Mouse (Mus musculus): ENCODE data around the gene Iffo1. TPM values are rescaled to one million over a fixed set of nuclear protein-coding genes. Genes with fewer than 3 reads are reported as not detected.
A peak's percentile ranks its signal among the peaks of the same experiment; 100 is the strongest.

Gene Iffo1
- polyA plus RNA-seq, 1 experiment from 2014 or later = 4.2 TPM

GRCm38 (mm10) chr6:125146148-125146547, 1.1 kb downstream of the Iffo1 start:
- ATAC-seq (ENCODE audit: low read depth) = no peak
- Histone ChIP-seq H3K9ac (ENCODE audit: low read depth, low read length) (peak overlapping the region; percentile 88), H3K4me1 (ENCODE audit: control insufficient read depth, low read depth, low read length) (peaks cover 27% of the 10 kb centered on the region), H3K27me3 (ENCODE audit: control insufficient read depth, insufficient read depth, low read depth, low read length) (no peaks in the 10 kb centered on the region), H3K4me3 (ENCODE audit: low read depth, low read length) (peak overlapping the region; percentile 85), H3K9me3 (replicated peaks; ENCODE audit: control insufficient read depth, low read length) (no peaks in the 10 kb centered on the region), H3K27ac (ENCODE audit: low read length) (no peak overlapping the region), H3K36me3 (ENCODE audit: control insufficient read depth, insufficient read depth) (peaks cover 9% of the 10 kb centered on the region), H3K4me2 (ENCODE audit: low read depth, low read length) (peak overlapping the region; percentile 93)
- WGBS (ENCODE audit: insufficient replicate concordance) = 53% methylated on average over 7 of the region's 7 CpGs

- Histone ChIP-seq H3K9me3 (replicated peaks; ENCODE audit: control insufficient read depth, low read length) (no peaks in the 10 kb centered on the region), H3K36me3 (ENCODE audit: control insufficient read depth, insufficient read depth) (peaks cover 3% of the 10 kb centered on the region), H3K27ac (ENCODE audit: low read length) (no peak overlapping the region), H3K27me3 (ENCODE audit: control insufficient read depth, insufficient read depth, low read depth, low read length) (no peaks in the 10 kb centered on the region), H3K4me2 (ENCODE audit: low read depth, low read length) (peak overlapping the region; percentile 93; the same call in 1 of the 2 replicates), H3K4me1 (ENCODE audit: control insufficient read depth, low read depth, low read length) (peaks cover 27% of the 10 kb centered on the region), H3K9ac (ENCODE audit: low read depth, low read length) (no peak overlapping the region; the same call in 1 of the 2 replicates), H3K4me3 (ENCODE audit: low read depth, low read length) (peak overlapping the region; percentile 85)
- WGBS (ENCODE audit: insufficient replicate concordance) = 43% methylated on average over 4 of the region's 4 CpGs
- ATAC-seq (ENCODE audit: low read depth) = no peak
Observed at GRCm38 (mm10) chr6:125146797-125147196, 1.8 kb downstream of the Iffo1 start.

GRCm38 (mm10) chr6:125147329-125147728, 2.3 kb downstream of the Iffo1 start:
- Histone ChIP-seq H3K4me2 (ENCODE audit: low read depth, low read length) (no peak overlapping the region), H3K9me3 (replicated peaks; ENCODE audit: control insufficient read depth, low read length) (no peaks in the 10 kb centered on the region), H3K9ac (ENCODE audit: low read depth, low read length) (no peak overlapping the region; the same call in 1 of the 2 replicates), H3K27ac (ENCODE audit: low read length) (no peak overlapping the region), H3K4me1 (ENCODE audit: control insufficient read depth, low read depth, low read length) (peaks cover 31% of the 10 kb centered on the region), H3K36me3 (ENCODE audit: control insufficient read depth, insufficient read depth) (no peaks in the 10 kb centered on the region), H3K4me3 (ENCODE audit: low read depth, low read length) (no peak overlapping the region), H3K27me3 (ENCODE audit: control insufficient read depth, insufficient read depth, low read depth, low read length) (no peaks in the 10 kb centered on the region)
- no peak for ATAC-seq (ENCODE audit: low read depth)
- WGBS (ENCODE audit: insufficient replicate concordance) = 71% methylated on average over 10 of the region's 10 CpGs

DNA sequence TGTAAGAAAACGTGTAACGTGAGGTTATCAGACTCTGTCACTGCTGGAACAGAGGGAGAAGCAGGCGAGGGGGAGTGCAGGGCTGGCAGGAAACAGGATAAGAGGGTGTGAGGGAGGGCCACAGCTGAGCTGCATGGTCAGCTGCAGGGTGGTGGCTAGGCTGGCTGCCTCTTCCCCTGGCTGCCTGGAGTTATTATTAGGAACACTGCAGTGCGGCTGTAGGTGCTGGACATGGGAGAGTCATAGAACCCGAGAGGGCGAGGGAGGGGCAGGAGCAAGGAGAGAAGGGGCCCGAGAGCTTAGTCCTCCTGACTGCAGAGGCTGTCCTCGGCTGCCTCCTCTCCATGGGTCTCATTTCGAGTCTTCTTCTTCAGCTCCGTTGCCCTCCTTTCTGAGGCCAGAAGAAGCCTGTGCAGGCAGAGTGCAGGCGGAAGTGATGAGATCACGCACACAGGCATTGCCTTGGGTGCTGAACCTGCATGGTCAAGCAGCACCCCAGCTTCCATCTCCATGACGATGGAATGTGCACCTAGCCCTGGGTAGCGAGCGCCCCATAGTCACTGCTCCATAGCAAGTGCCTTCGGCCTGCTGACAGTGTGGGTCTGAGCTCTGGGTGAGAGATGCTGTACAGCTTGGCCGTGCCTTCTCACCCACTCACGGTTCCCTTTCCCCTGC, 3.3 kb downstream of the Iffo1 start:
- 44% methylated on average over 18 of the region's 18 CpGs for WGBS (ENCODE audit: insufficient replicate concordance)
- Histone ChIP-seq H3K9ac (ENCODE audit: low read depth, low read length) (no peak overlapping the region), H3K4me2 (ENCODE audit: low read depth, low read length) (no peak overlapping the region), H3K4me3 (ENCODE audit: low read depth, low read length) (no peak overlapping the region), H3K36me3 (ENCODE audit: control insufficient read depth, insufficient read depth) (no peaks in the 10 kb centered on the region), H3K9me3 (replicated peaks; ENCODE audit: control insufficient read depth, low read length) (no peaks in the 10 kb centered on the region), H3K27ac (ENCODE audit: low read length) (no peak overlapping the region), H3K27me3 (ENCODE audit: control insufficient read depth, insufficient read depth, low read depth, low read length) (no peaks in the 10 kb centered on the region), H3K4me1 (ENCODE audit: control insufficient read depth, low read depth, low read length) (peaks cover 38% of the 10 kb centered on the region)
- no peak for ATAC-seq (ENCODE audit: low read depth)

- H3K36me3 ChIP-seq (ENCODE audit: control insufficient read depth, insufficient read depth) = no peaks in the 10 kb centered on the region
- WGBS (ENCODE audit: insufficient replicate concordance) = 70% methylated on average over 16 of the region's 16 CpGs
- no peaks in the 10 kb centered on the region for H3K9me3 ChIP-seq (replicated peaks; ENCODE audit: control insufficient read depth, low read length)
- no peak for ATAC-seq (ENCODE audit: low read depth)
- H3K4me2 ChIP-seq (ENCODE audit: low read depth, low read length) = no peak overlapping the region
- H3K4me1 ChIP-seq (ENCODE audit: control insufficient read depth, low read depth, low read length) = peaks cover 38% of the 10 kb centered on the region
- no peak overlapping the region for H3K27ac ChIP-seq (ENCODE audit: low read length)
- no peaks in the 10 kb centered on the region for H3K27me3 ChIP-seq (ENCODE audit: control insufficient read depth, insufficient read depth, low read depth, low read length)
- H3K4me3 ChIP-seq (ENCODE audit: low read depth, low read length) = no peak overlapping the region
- no peak overlapping the region for H3K9ac ChIP-seq (ENCODE audit: low read depth, low read length)
Observed at GRCm38 (mm10) chr6:125148926-125149568, 4.0 kb downstream of the Iffo1 start.

GRCm38 (mm10) chr6:125149569-125149950, 4.5 kb downstream of the Iffo1 start:
- no peaks in the 10 kb centered on the region for H3K36me3 ChIP-seq (ENCODE audit: control insufficient read depth, insufficient read depth)

GRCm38 (mm10) chr6:125152212-125153017, 7.4 kb downstream of the Iffo1 start:
- WGBS (ENCODE audit: insufficient replicate concordance) = 39% methylated on average over 22 of the region's 22 CpGs
- Histone ChIP-seq H3K27ac (ENCODE audit: low read length) (0 out of 2 replicates have a peak overlapping the region, but pooled peaks have one; percentile 9), H3K9me3 (replicated peaks; ENCODE audit: control insufficient read depth, low read length) (no peaks in the 10 kb centered on the region), H3K4me2 (ENCODE audit: low read depth, low read length) (no peak overlapping the region), H3K4me1 (ENCODE audit: control insufficient read depth, low read depth, low read length) (peaks cover 25% of the 10 kb centered on the region), H3K4me3 (ENCODE audit: low read depth, low read length) (no peak overlapping the region), H3K9ac (ENCODE audit: low read depth, low read length) (no peak overlapping the region), H3K36me3 (ENCODE audit: control insufficient read depth, insufficient read depth) (no peaks in the 10 kb centered on the region), H3K27me3 (ENCODE audit: control insufficient read depth, insufficient read depth, low read depth, low read length) (no peaks in the 10 kb centered on the region)
- ATAC-seq (ENCODE audit: low read depth) = peak; percentile 36

More at GRCm38 (mm10) chr6:125149569-125149950, 4.5 kb downstream of the Iffo1 start:
- Histone ChIP-seq H3K4me1 (ENCODE audit: control insufficient read depth, low read depth, low read length) (peaks cover 35% of the 10 kb centered on the region), H3K9me3 (replicated peaks; ENCODE audit: control insufficient read depth, low read length) (no peaks in the 10 kb centered on the region), H3K27ac (ENCODE audit: low read length) (no peak overlapping the region), H3K4me2 (ENCODE audit: low read depth, low read length) (no peak overlapping the region), H3K4me3 (ENCODE audit: low read depth, low read length) (no peak overlapping the region), H3K27me3 (ENCODE audit: control insufficient read depth, insufficient read depth, low read depth, low read length) (no peaks in the 10 kb centered on the region), H3K9ac (ENCODE audit: low read depth, low read length) (no peak overlapping the region)
- 72% methylated on average over 7 of the region's 7 CpGs for WGBS (ENCODE audit: insufficient replicate concordance)
- ATAC-seq (ENCODE audit: low read depth) = no peak

DNA sequence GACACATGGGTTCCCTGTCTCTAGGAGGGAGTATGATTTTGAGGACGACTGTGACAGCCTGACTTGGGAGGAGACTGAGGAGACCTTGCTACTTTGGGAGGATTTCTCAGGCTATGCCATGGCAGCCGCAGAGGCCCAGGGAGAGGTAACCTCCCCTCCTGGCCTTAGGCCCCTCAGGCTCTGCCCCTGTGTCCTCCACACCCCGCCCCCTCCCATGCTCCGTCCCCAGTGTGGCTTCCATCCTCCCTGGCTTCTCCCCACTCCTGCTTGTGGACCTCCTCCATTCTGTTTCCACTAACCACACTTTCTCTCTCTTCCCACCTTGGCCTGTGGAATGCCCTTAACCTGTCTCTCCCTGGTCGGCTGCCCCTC, 8.0 kb downstream of the Iffo1 start:
- peaks cover 24% of the 10 kb centered on the region for H3K4me1 ChIP-seq (ENCODE audit: control insufficient read depth, low read depth, low read length)
- H3K4me2 ChIP-seq (ENCODE audit: low read depth, low read length) = no peak overlapping the region
- ATAC-seq (ENCODE audit: low read depth) = no peak
- no peaks in the 10 kb centered on the region for H3K9me3 ChIP-seq (replicated peaks; ENCODE audit: control insufficient read depth, low read length)
- no peaks in the 10 kb centered on the region for H3K36me3 ChIP-seq (ENCODE audit: control insufficient read depth, insufficient read depth)
- WGBS (ENCODE audit: insufficient replicate concordance) = 54% methylated on average over 5 of the region's 5 CpGs
- H3K4me3 ChIP-seq (ENCODE audit: low read depth, low read length) = no peak overlapping the region
- H3K27me3 ChIP-seq (ENCODE audit: control insufficient read depth, insufficient read depth, low read depth, low read length) = no peaks in the 10 kb centered on the region
- no peak overlapping the region for H3K27ac ChIP-seq (ENCODE audit: low read length)
- H3K9ac ChIP-seq (ENCODE audit: low read depth, low read length) = no peak overlapping the region
